Comparison of ENCODE assay signal across 26 mouse cellular contexts in the genomic region with DNA sequence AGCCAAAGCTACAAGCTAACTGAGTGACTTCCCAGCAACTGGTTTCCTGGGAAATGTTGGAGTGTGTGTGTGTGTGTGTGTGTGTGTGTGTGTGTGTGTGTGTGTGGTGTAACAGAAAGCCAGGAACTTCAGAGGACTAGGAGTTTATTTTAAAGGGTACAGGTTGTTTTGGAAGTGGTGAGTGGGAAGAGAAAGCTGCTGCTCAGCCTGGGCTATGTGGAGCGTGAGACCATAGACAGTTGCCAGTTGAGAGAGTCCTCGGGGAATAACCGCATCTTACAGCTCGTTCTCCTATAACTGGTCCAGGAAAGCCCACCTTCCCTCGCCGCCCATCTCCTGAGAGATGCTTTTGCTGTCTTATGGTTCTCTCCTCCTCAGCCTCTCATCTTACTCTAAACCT. TPM values are rescaled to one million over a fixed set of nuclear protein-coding genes. Genes with fewer than 3 reads are reported as not detected.
A peak's percentile ranks its signal among the peaks of the same experiment; 100 is the strongest.
DNase-seq lines count a peak whose midpoint lies in the region; ATAC-seq lines count a peak whose summit lies in the region.
"Had no signal": no experiment of that assay in that cellular context is flagged by ENCODE, and none has a peak within 500 bp of the region (broad histone marks: within the 10 kb centered on the region; RNA-seq: fewer than 3 reads in every experiment).

No protein-coding gene starts in this region.

- intact Hi-C loops in left cerebral cortex, postnatal 14 days (cut with DNase I), result no loop called here

- no peak for DNase-seq in frontal cortex, postnatal 25 days (ENCODE audit: low spot score in 2 of 2)
- peak; percentile 24 to 71 for DNase-seq in left cerebral cortex, postnatal 14 days (ENCODE audit: low spot score in 2 of 2)
- DNase-seq in left cerebral cortex, adult 8-10 months (ENCODE audit: low spot score in 2 of 2), result no peak
- peak; percentile 2 for DNase-seq in right cerebral cortex, adult 18-20 months
- no peak for DNase-seq in right cerebral cortex, postnatal 10 days (ENCODE audit: low spot score in 2 of 2)
- DNase-seq in brain, adult 2 months (ENCODE audit: low read depth, low spot score), result peak; percentile 45
- DNase-seq in midbrain, embryonic 10.5 days (ENCODE audit: low spot score), result no peak
- DNase-seq: adrenal gland, adult 8-10 months; adrenal gland, postnatal 25 days; cerebellum, adult 18-20 months; cerebellum, adult 9-10 months; cerebellum, postnatal 25 days; forebrain, postnatal 0 days; gastrocnemius, postnatal 25 days; heart, adult 2 months had no signal

- no peak overlapping the region for H3K27ac ChIP-seq in midbrain, embryonic 10.5 days (replicated peaks)
- H3K27ac ChIP-seq: embryonic facial prominence, embryonic 12.5 days; embryonic facial prominence, embryonic 15.5 days; heart, adult 2 months; heart, embryonic 10.5 days; heart, embryonic 13.5 days; hindbrain, embryonic 12.5 days; hindbrain, embryonic 15.5 days had no signal

- no peaks in the 10 kb centered on the region for H3K27me3 ChIP-seq in midbrain, embryonic 10.5 days (ENCODE audit: low read depth, poor library complexity, severe bottlenecking)
- H3K27me3 ChIP-seq: embryonic facial prominence, embryonic 12.5 days; embryonic facial prominence, embryonic 15.5 days; heart, embryonic 13.5 days; hindbrain, embryonic 12.5 days; hindbrain, embryonic 15.5 days had no signal

- peak; percentile 89 for ATAC-seq in frontal cortex, adult (ENCODE audit: low TSS enrichment)
- ATAC-seq: activated CD4-positive, CD25-positive, alpha-beta regulatory T cell, adult 4 months; forebrain, embryonic 14.5 days; forebrain, postnatal 0 days had no signal

- H3K4me1 ChIP-seq in midbrain, embryonic 10.5 days, result no peaks in the 10 kb centered on the region
- H3K4me1 ChIP-seq: embryonic facial prominence, embryonic 12.5 days; embryonic facial prominence, embryonic 15.5 days; heart, embryonic 10.5 days; heart, embryonic 13.5 days; hindbrain, embryonic 12.5 days; hindbrain, embryonic 15.5 days had no signal

- no peaks in the 10 kb centered on the region for H3K36me3 ChIP-seq in midbrain, embryonic 10.5 days
- H3K36me3 ChIP-seq: embryonic facial prominence, embryonic 12.5 days; embryonic facial prominence, embryonic 15.5 days; heart, embryonic 10.5 days; heart, embryonic 13.5 days; hindbrain, embryonic 12.5 days; hindbrain, embryonic 15.5 days had no signal

- no peak overlapping the region for H3K4me3 ChIP-seq in midbrain, embryonic 10.5 days
- H3K4me3 ChIP-seq: embryonic facial prominence, embryonic 12.5 days; embryonic facial prominence, embryonic 15.5 days; heart, adult 2 months; heart, embryonic 10.5 days; heart, embryonic 13.5 days; hindbrain, embryonic 12.5 days; hindbrain, embryonic 15.5 days had no signal

- no peaks in the 10 kb centered on the region for H3K9me3 ChIP-seq in midbrain, embryonic 10.5 days (replicated peaks)
- H3K9me3 ChIP-seq: embryonic facial prominence, embryonic 12.5 days; embryonic facial prominence, embryonic 15.5 days; heart, embryonic 10.5 days; heart, embryonic 13.5 days; hindbrain, embryonic 12.5 days; hindbrain, embryonic 15.5 days had no signal

- 89% methylated on average over 6 of the region's 6 CpGs for WGBS in midbrain, embryonic 10.5 days

RNA-seq across cellular contexts. Expression of gene Dnah14, which starts 12.8 kb away (rescaled TPM):
- total RNA-seq in left cerebral cortex, postnatal 14 days (2021), result 1 to 10 TPM; 1.3 to 2.2 TPM
- 1 to 10 TPM; 1.3 to 1.7 (median 1.3) TPM for total RNA-seq in left cerebral cortex, adult 8-10 months (2022)
- polyA plus RNA-seq in midbrain, embryonic 10.5 days (2016; fragmentation: Nextera tagmentation; extraction: Ambion mirVana), result 1.9 and 2.1 TPM in 2 replicates
- total RNA-seq: gastrocnemius, adult 8-10 months; heart, adult 2 months; heart, postnatal 25 days had no signal
- polyA plus RNA-seq: heart, adult 2 months had no signal

Comparison
In these comparisons a context has a peak if more than half of its experiments do, and no peak if none do; other contexts are left out.
1. DNase-seq: peak in left cerebral cortex, postnatal 14 days (2 of 2), right cerebral cortex, adult 18-20 months (single experiment) and brain, adult 2 months (single experiment); none in frontal cortex, postnatal 25 days (0 of 2), left cerebral cortex, adult 8-10 months (0 of 2), right cerebral cortex, postnatal 10 days (0 of 2) and midbrain, embryonic 10.5 days (single experiment).